ENCODE assay signal across 1 mouse cellular context in the genomic region with DNA sequence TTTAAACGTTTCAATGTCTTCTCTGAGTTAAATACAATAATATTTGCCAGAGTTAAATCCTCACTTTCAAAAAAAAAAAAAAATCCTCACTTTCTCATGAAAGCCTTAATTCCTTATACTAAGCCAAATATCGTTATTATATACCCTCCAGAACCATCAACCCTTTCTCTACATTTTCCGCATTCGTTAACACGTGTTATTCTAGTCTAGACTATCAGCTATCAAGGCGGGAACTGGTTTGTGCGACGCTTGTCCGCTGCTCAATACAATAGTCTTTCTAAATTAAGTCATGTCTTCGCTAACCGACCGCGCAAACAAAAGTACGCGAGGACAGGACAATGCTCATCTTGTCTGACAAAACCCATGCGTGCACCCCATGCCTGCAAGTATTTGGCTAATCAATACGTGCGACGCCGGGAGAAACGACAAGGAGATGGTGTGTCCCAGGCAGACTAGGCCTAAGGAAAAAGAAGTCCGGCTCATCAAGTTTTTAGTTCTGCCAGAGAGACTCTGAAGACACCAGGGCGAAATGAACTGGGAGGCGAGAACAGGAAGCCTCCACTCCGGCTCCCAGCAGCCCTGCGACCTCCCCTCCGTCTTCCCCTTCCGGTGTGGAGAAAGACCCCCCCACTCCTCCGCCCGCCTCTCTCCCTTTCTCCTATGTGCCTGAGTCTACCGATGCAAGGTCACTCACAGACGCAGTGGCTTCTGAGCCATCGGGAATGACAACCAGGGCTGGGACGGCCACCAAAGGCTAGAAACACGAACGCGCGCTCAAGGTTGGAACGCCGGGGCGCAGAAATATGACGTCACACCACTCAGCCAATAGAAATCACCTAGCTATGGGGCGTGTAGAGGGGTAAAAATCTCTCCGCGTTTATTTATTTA.
TF ChIP-seq lines count a peak whose summit lies in the region.

A gene (minus strand): TSS at position 805 of the 888 bp plus-strand sequence.

TF ChIP-seq in MEL, 35 proteins besides CTCF, POLR2A, EP300 and RAD21 (continued from another document):
- no peak for TF ChIP-seq ZKSCAN1 (IDR thresholded peaks at IDR 0.05; ENCODE audit: low read depth, low read length)
TF ChIP-seq in MEL: peak in this region for 14.
